Mouse (Mus musculus) forebrain, embryonic 16.5 days (tissue): ENCODE results near the gene Lrba. TPM values are rescaled to one million over a fixed set of nuclear protein-coding genes. Genes with fewer than 3 reads are reported as not detected.

Experiments
- ATAC-seq: fragments of 200-750 bp; cut with Nextera tagmentation; 2 replicates; pipeline ENCODE4 v1.8.0; 2017; ENCODE audit warnings: mild to moderate bottlenecking, moderate library complexity
- H3K27ac ChIP-seq: fragments of 300-500 bp; sonication (generic); 2 replicates; pipeline ENCODE4 v1.5.1; 2014; ENCODE audit warnings: low read length, control low read depth
- H3K27me3 ChIP-seq: fragments of 300-500 bp; sonication (generic); replicated peaks from 2 replicates; pipeline ENCODE4 v1.6.1; 2014; ENCODE audit warnings: low read length; ENCODE audit not compliant: control insufficient read depth, insufficient read depth
- H3K36me3 ChIP-seq: fragments of 300-500 bp; sonication (generic); 2 replicates; pipeline ENCODE4 v1.6.1; 2014; ENCODE audit not compliant: control insufficient read depth, insufficient read depth
- H3K4me1 ChIP-seq: fragments of 300-500 bp; sonication (generic); replicated peaks from 2 replicates; pipeline ENCODE4 v1.6.1; 2014; ENCODE audit warnings: low read length; ENCODE audit not compliant: control insufficient read depth, insufficient read depth
- H3K4me2 ChIP-seq: fragments of 300-500 bp; sonication (generic); 2 replicates; pipeline ENCODE4 v1.6.1; 2014; ENCODE audit warnings: mild to moderate bottlenecking, low read length, control low read depth
- H3K4me3 ChIP-seq: fragments of 300-500 bp; sonication (generic); replicated peaks from 2 replicates; pipeline ENCODE4 v1.5.1; 2014; ENCODE audit warnings: mild to moderate bottlenecking, low read length, control low read depth
- H3K9ac ChIP-seq: fragments of 300-500 bp; sonication (generic); replicated peaks from 2 replicates; pipeline ENCODE4 v1.6.1; 2014; ENCODE audit warnings: low read depth, low read length, control low read depth
- H3K9me3 ChIP-seq: fragments of 300-500 bp; sonication (generic); 2 replicates; pipeline ENCODE4 v1.6.1; 2016; ENCODE audit warnings: low read length; ENCODE audit not compliant: control insufficient read depth
- WGBS: fragments of 180-500 bp; shearing (Covaris S2); extraction: QIAGEN DNeasy Blood & Tissue Kit; methylation state at CpG from one replicate; pipeline ENCODE4 v1.1.7; 2014; 5-methylcytosine and 5-hydroxymethylcytosine counted together
- polyA plus RNA-seq: library from polyadenylated mRNA; unstranded; fragments of >200 nt; fragmentation: Nextera tagmentation; extraction: Ambion mirVana; gene quantifications from 2 replicates; pipeline ENCODE4 v1.2.1, GENCODE M21; 2015

Gene Lrba
- polyA plus RNA-seq, 1 experiment from 2014 or later: 2.3 TPM

DNA sequence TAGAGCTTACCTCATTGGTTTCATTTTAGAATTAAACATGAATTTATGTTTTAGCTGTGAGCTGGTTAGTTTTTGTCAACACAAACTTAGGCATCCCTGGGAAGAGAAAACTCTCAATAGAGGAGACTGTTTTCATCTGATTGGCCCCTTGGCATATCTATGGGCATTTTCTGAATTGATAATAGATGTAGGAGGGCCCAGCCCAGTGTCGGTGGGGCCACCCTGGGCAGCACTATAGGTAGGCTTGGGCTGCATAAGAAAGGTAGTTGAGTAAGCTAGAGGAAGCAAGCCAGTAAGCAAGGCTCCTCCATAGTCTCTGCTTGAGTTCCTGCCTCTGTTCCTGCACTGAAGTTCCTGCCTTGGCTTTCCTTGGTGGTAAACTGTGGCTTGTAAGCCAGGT lies 26.7 kb downstream of the Lrba start:
- Histone ChIP-seq H3K4me1 (no peaks in the 10 kb centered on the region), H3K9me3 (no peaks in the 10 kb centered on the region), H3K9ac (no peak overlapping the region), H3K4me3 (no peak overlapping the region), H3K27ac (no peak overlapping the region), H3K27me3 (no peaks in the 10 kb centered on the region), H3K4me2 (no peak overlapping the region), H3K36me3 (no peaks in the 10 kb centered on the region)
- WGBS: 86% methylated on average over 1 of the region's 1 CpGs
- no peak for ATAC-seq

DNA sequence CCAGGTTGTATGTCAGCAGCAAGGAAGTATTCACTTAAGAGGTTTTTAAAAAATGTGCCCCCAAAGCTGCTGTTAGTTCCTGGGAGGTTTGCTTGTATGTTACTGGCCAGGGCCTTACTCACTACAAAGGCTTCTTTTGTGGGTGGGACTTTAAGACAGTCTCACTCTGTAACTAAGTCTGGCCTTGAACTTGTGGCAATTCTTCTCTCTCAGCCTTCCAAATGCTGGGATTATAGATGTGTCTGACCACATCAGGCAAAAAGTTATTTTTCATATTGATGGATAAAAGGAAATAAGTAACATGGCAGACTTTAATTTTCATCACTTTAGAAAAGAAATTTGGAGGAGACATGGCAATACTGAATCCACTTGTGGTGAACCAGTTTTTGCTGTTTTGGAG lies 28.1 kb downstream of the Lrba start:
- Histone ChIP-seq H3K4me3 (no peak overlapping the region), H3K4me2 (no peak overlapping the region), H3K9me3 (no peaks in the 10 kb centered on the region), H3K4me1 (no peaks in the 10 kb centered on the region), H3K27me3 (no peaks in the 10 kb centered on the region), H3K27ac (no peak overlapping the region), H3K9ac (no peak overlapping the region), H3K36me3 (no peaks in the 10 kb centered on the region)
- no peak for ATAC-seq

- Histone ChIP-seq H3K27me3 (no peaks in the 10 kb centered on the region), H3K4me3 (no peak overlapping the region), H3K36me3 (no peaks in the 10 kb centered on the region), H3K4me1 (no peaks in the 10 kb centered on the region), H3K27ac (no peak overlapping the region), H3K4me2 (no peak overlapping the region), H3K9ac (no peak overlapping the region), H3K9me3 (no peaks in the 10 kb centered on the region)
- no peak for ATAC-seq
- WGBS: 75% methylated on average over 3 of the region's 3 CpGs
These were observed 28.6 kb downstream of the Lrba start for GRCm38 (mm10) chr3:86253071-86253470.

DNA sequence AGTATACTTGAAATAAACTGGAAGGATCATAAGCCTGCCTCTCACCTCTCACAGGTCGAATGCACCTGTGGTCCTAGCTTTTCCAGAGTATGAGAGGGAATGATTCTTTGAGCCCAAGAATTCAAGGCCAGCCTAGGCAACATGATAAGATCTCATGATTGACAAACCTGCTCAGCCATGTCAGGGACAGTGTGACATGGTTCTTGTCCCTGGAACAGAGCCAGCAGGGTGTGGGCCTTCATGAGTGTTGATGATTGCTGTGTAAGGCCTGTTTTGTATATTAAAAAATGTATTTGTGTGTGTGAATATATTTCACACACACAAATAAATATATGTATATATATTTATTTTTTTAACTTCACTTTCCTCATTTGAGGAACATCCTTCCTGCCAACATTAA lies 29.3 kb downstream of the Lrba start:
- no peak overlapping the region for H3K9ac ChIP-seq
- ATAC-seq: no peak
- H3K4me2 ChIP-seq: no peak overlapping the region
- no peak overlapping the region for H3K4me3 ChIP-seq
- H3K36me3 ChIP-seq: no peaks in the 10 kb centered on the region
- no peaks in the 10 kb centered on the region for H3K27me3 ChIP-seq
- no peak overlapping the region for H3K27ac ChIP-seq
- WGBS: 81% methylated on average over 1 of the region's 1 CpGs
- H3K9me3 ChIP-seq: no peaks in the 10 kb centered on the region
- H3K4me1 ChIP-seq: no peaks in the 10 kb centered on the region

GRCm38 (mm10) chr3:86268074-86268702 lies 43.7 kb downstream of the Lrba start:
- WGBS: 6% methylated on average over 1 of the region's 1 CpGs
- ATAC-seq: peak; percentile 88
- H3K36me3 ChIP-seq: no peaks in the 10 kb centered on the region
- no peaks in the 10 kb centered on the region for H3K9me3 ChIP-seq
- H3K4me1 ChIP-seq: no peaks in the 10 kb centered on the region
- no peak overlapping the region for H3K4me3 ChIP-seq
- no peak overlapping the region for H3K9ac ChIP-seq
- H3K27ac ChIP-seq: no peak overlapping the region
- no peak overlapping the region for H3K4me2 ChIP-seq
- no peaks in the 10 kb centered on the region for H3K27me3 ChIP-seq

GRCm38 (mm10) chr3:86275651-86276050 lies 51.2 kb downstream of the Lrba start:
- Histone ChIP-seq H3K36me3 (no peaks in the 10 kb centered on the region), H3K9ac (no peak overlapping the region), H3K27ac (no peak overlapping the region), H3K9me3 (no peaks in the 10 kb centered on the region), H3K4me1 (no peaks in the 10 kb centered on the region), H3K4me3 (no peak overlapping the region), H3K4me2 (no peak overlapping the region), H3K27me3 (no peaks in the 10 kb centered on the region)
- WGBS: 63% methylated on average over 1 of the region's 1 CpGs
- ATAC-seq: no peak

DNA sequence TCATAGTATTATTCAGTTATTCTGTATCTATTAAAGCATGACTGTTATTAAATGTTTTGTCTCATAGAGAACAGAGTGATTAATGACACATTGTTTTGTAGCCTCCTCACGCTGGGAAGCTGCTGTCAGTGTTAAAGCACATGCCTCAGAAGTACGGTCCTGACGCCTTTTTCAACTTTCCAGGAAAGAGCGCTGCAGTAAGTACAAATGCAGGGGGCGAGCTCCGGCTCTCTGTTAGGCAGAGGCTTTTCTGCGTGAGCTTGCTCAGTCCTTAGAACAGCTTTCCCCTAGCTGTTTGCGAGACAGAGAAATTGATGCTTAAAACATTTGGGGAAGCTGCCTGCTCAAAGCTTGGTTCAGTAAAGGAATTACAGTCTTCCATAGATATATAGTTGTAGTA lies 66.8 kb downstream of the Lrba start:
- H3K4me1 ChIP-seq: no peaks in the 10 kb centered on the region
- H3K9ac ChIP-seq: no peak overlapping the region
- H3K4me3 ChIP-seq: no peak overlapping the region
- H3K4me2 ChIP-seq: no peak overlapping the region
- 44% methylated on average over 8 of the region's 8 CpGs for WGBS
- H3K27ac ChIP-seq: no peak overlapping the region
- H3K9me3 ChIP-seq: no peaks in the 10 kb centered on the region
- H3K27me3 ChIP-seq: no peaks in the 10 kb centered on the region
- no peaks in the 10 kb centered on the region for H3K36me3 ChIP-seq
- ATAC-seq: no peak

GRCm38 (mm10) chr3:86294866-86295265 lies 70.4 kb downstream of the Lrba start:
- H3K36me3 ChIP-seq: no peaks in the 10 kb centered on the region
- 96% methylated on average over 1 of the region's 1 CpGs for WGBS

GRCm38 (mm10) chr3:86296214-86296613 lies 71.7 kb downstream of the Lrba start:
- no peak for ATAC-seq
- H3K36me3 ChIP-seq: no peaks in the 10 kb centered on the region
- H3K4me2 ChIP-seq: no peak overlapping the region
- H3K27me3 ChIP-seq: no peaks in the 10 kb centered on the region
- H3K4me1 ChIP-seq: no peaks in the 10 kb centered on the region
- H3K27ac ChIP-seq: no peak overlapping the region
- no peak overlapping the region for H3K4me3 ChIP-seq
- H3K9me3 ChIP-seq: no peaks in the 10 kb centered on the region
- H3K9ac ChIP-seq: no peak overlapping the region
- WGBS: 67% methylated on average over 8 of the region's 8 CpGs

More at GRCm38 (mm10) chr3:86294866-86295265, 70.4 kb downstream of the Lrba start:
- no peak for ATAC-seq
- Histone ChIP-seq H3K27me3 (no peaks in the 10 kb centered on the region), H3K4me1 (no peaks in the 10 kb centered on the region), H3K27ac (no peak overlapping the region), H3K4me3 (no peak overlapping the region), H3K9me3 (no peaks in the 10 kb centered on the region), H3K9ac (no peak overlapping the region), H3K4me2 (no peak overlapping the region)

GRCm38 (mm10) chr3:86308833-86309232 lies 84.4 kb downstream of the Lrba start:
- no peak overlapping the region for H3K4me2 ChIP-seq
- no peaks in the 10 kb centered on the region for H3K4me1 ChIP-seq
- H3K27ac ChIP-seq: no peak overlapping the region
- no peak overlapping the region for H3K9ac ChIP-seq
- 90% methylated on average over 2 of the region's 2 CpGs for WGBS
- ATAC-seq: no peak
- no peak overlapping the region for H3K4me3 ChIP-seq
- peaks cover 5% of the 10 kb centered on the region; the same call in 1 of the 2 replicates for H3K36me3 ChIP-seq
- no peaks in the 10 kb centered on the region for H3K27me3 ChIP-seq
- no peaks in the 10 kb centered on the region for H3K9me3 ChIP-seq
